Mouse (Mus musculus): ENCODE results near the gene Rapgef4.

- TF ChIP-seq EP300 (IDR thresholded peaks at IDR 0.05; ENCODE audit: insufficient read depth, low read depth, low read length) = no peak
- TF ChIP-seq CTCF (IDR thresholded peaks at IDR 0.05) = no peak
- TF ChIP-seq POLR2A (IDR thresholded peaks at IDR 0.05; ENCODE audit: insufficient read depth, low read depth, low read length) = no peak
These were observed 17.5 kb downstream of the Rapgef4 start for GRCm38 (mm10) chr2:71998531-71998930.

All from heart, adult 2 months (tissue).